Mouse (Mus musculus): ENCODE data around the gene Iqgap2. TPM values are rescaled to one million over a fixed set of nuclear protein-coding genes. Genes with fewer than 3 reads are reported as not detected.

The Iqgap2 gene
- total and polyA plus RNA-seq, 2 experiments from 2014 or later: 2.1 to 6.0 TPM

GRCm38 (mm10) chr13:95745451-95745850, 146.3 kb downstream of the Iqgap2 start:
- Histone ChIP-seq H3K9me3 (ENCODE audit: low read length) (no peaks in the 10 kb centered on the region), H3K9ac (no peak overlapping the region), H3K36me3 (ENCODE audit: insufficient read depth) (no peaks in the 10 kb centered on the region), H3K27ac (ENCODE audit: low read depth, low read length) (no peak overlapping the region), H3K4me1 (ENCODE audit: insufficient read depth) (no peaks in the 10 kb centered on the region), H3K4me3 (ENCODE audit: low read depth, low read length) (no peak overlapping the region), H3K4me2 (ENCODE audit: low read depth) (no peak overlapping the region), H3K27me3 (ENCODE audit: insufficient read depth, low read length) (no peaks in the 10 kb centered on the region)
- no peak for DNase-seq
- no peak for TF ChIP-seq CTCF (IDR thresholded peaks at IDR 0.05; ENCODE audit: low read depth)
- 92% methylated on average over 4 of the region's 4 CpGs for WGBS
- no peak for ATAC-seq

- ATAC-seq: no peak
- Histone ChIP-seq H3K27ac (ENCODE audit: low read depth, low read length) (no peak overlapping the region), H3K4me1 (ENCODE audit: insufficient read depth) (no peaks in the 10 kb centered on the region), H3K9me3 (ENCODE audit: low read length) (no peaks in the 10 kb centered on the region), H3K27me3 (ENCODE audit: insufficient read depth, low read length) (no peaks in the 10 kb centered on the region), H3K9ac (no peak overlapping the region), H3K4me3 (ENCODE audit: low read depth, low read length) (no peak overlapping the region), H3K4me2 (ENCODE audit: low read depth) (no peak overlapping the region), H3K36me3 (ENCODE audit: insufficient read depth) (no peaks in the 10 kb centered on the region)
- 78% methylated on average over 9 of the region's 9 CpGs for WGBS
- TF ChIP-seq CTCF (IDR thresholded peaks at IDR 0.05; ENCODE audit: low read depth): no peak
- DNase-seq: no peak
Observed at GRCm38 (mm10) chr13:95742881-95743466, 148.7 kb downstream of the Iqgap2 start.

- Histone ChIP-seq H3K4me3 (ENCODE audit: low read depth, low read length) (no peak overlapping the region), H3K27me3 (ENCODE audit: insufficient read depth, low read length) (no peaks in the 10 kb centered on the region), H3K4me2 (ENCODE audit: low read depth) (no peak overlapping the region), H3K27ac (ENCODE audit: low read depth, low read length) (no peak overlapping the region), H3K9ac (no peak overlapping the region), H3K36me3 (ENCODE audit: insufficient read depth) (no peaks in the 10 kb centered on the region), H3K4me1 (ENCODE audit: insufficient read depth) (no peaks in the 10 kb centered on the region), H3K9me3 (ENCODE audit: low read length) (no peaks in the 10 kb centered on the region)
- DNase-seq: no peak
- no peak for ATAC-seq
- 93% methylated on average over 11 of the region's 11 CpGs for WGBS
- TF ChIP-seq CTCF (IDR thresholded peaks at IDR 0.05; ENCODE audit: low read depth): no peak
Observed at GRCm38 (mm10) chr13:95741813-95742689, 149.7 kb downstream of the Iqgap2 start.

DNA sequence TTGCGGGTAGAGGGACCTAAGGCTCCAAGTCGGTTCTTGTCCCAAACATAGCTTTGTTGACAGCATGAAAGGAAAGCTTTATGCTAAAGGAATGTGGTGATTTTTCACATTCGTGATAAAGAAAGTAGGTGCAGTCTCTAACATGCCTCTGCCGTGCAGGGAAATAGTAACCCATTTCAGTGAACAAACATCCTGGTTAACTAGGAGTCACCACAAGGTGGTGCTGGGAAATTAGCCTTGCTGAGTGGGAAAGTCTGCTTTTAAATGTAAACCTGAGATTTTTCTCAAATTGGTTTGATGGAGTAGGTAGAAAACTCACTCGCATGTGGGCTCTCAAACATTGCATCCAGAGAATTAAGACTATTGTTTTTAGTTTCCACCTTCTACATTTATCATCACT, 152.1 kb downstream of the Iqgap2 start:
- DNase-seq (peak; percentile 70), ATAC-seq (peak; percentile 68; the same call in 1 of the 2 replicates)
- TF ChIP-seq CTCF (IDR thresholded peaks at IDR 0.05; ENCODE audit: low read depth): peak; percentile 81
- Histone ChIP-seq H3K27me3 (ENCODE audit: insufficient read depth, low read length) (no peaks in the 10 kb centered on the region), H3K4me2 (ENCODE audit: low read depth) (no peak overlapping the region), H3K4me3 (ENCODE audit: low read depth, low read length) (no peak overlapping the region), H3K4me1 (ENCODE audit: insufficient read depth) (no peaks in the 10 kb centered on the region), H3K9me3 (ENCODE audit: low read length) (no peaks in the 10 kb centered on the region), H3K27ac (ENCODE audit: low read depth, low read length) (no peak overlapping the region), H3K9ac (no peak overlapping the region), H3K36me3 (ENCODE audit: insufficient read depth) (no peaks in the 10 kb centered on the region)
- WGBS: 61% methylated on average over 5 of the region's 5 CpGs

- Histone ChIP-seq H3K4me1 (ENCODE audit: insufficient read depth) (no peaks in the 10 kb centered on the region), H3K9me3 (ENCODE audit: low read length) (no peaks in the 10 kb centered on the region), H3K36me3 (ENCODE audit: insufficient read depth) (no peaks in the 10 kb centered on the region), H3K27ac (ENCODE audit: low read depth, low read length) (no peak overlapping the region), H3K9ac (no peak overlapping the region), H3K4me2 (ENCODE audit: low read depth) (no peak overlapping the region), H3K27me3 (ENCODE audit: insufficient read depth, low read length) (no peaks in the 10 kb centered on the region), H3K4me3 (ENCODE audit: low read depth, low read length) (no peak overlapping the region)
- no peak for TF ChIP-seq CTCF (IDR thresholded peaks at IDR 0.05; ENCODE audit: low read depth)
- no peak for DNase-seq
- WGBS: 93% methylated on average over 4 of the region's 4 CpGs
- ATAC-seq: no peak
Observed at GRCm38 (mm10) chr13:95730491-95730890, 161.2 kb downstream of the Iqgap2 start.

GRCm38 (mm10) chr13:95719320-95720232, 172.1 kb downstream of the Iqgap2 start:
- 57% methylated on average over 14 of the region's 14 CpGs for WGBS
- Histone ChIP-seq H3K4me1 (ENCODE audit: insufficient read depth) (no peaks in the 10 kb centered on the region), H3K9ac (no peak overlapping the region), H3K27ac (ENCODE audit: low read depth, low read length) (no peak overlapping the region), H3K4me3 (ENCODE audit: low read depth, low read length) (peak overlapping the region; percentile 3; the same call in 1 of the 2 replicates), H3K36me3 (ENCODE audit: insufficient read depth) (no peaks in the 10 kb centered on the region), H3K27me3 (ENCODE audit: insufficient read depth, low read length) (no peaks in the 10 kb centered on the region), H3K4me2 (ENCODE audit: low read depth) (peak overlapping the region; percentile 26), H3K9me3 (ENCODE audit: low read length) (no peaks in the 10 kb centered on the region)
- peak; percentile 77 for TF ChIP-seq CTCF (IDR thresholded peaks at IDR 0.05; ENCODE audit: low read depth)
- DNase-seq (peak; percentile 81), ATAC-seq (peak; percentile 96)

All from forebrain, postnatal 0 days (tissue).